Mouse (Mus musculus): Measurements from ENCODE around the gene Cacna1c. TPM values are rescaled to one million over a fixed set of nuclear protein-coding genes. Genes with fewer than 3 reads are reported as not detected.

The Cacna1c gene
- polyA plus RNA-seq (2012; rRNA removed), result 3.0 and 3.5 TPM in 2 replicates

GRCm38 (mm10) chr6:119196382-119197305 lies at the start of gene Cacna1c:
Cacna1c (minus strand) TSS chr6:119196418.
- DNase-seq (ENCODE audit: low read depth), result no peak

- no peak for DNase-seq (ENCODE audit: low read depth)
These were observed 44.9 kb upstream of the Cacna1c start for GRCm38 (mm10) chr6:119240871-119241705.

GRCm38 (mm10) chr6:119240256-119240655 lies 44.0 kb upstream of the Cacna1c start:
- no peak for DNase-seq (ENCODE audit: low read depth)

GRCm38 (mm10) chr6:119239341-119240005 lies 43.3 kb upstream of the Cacna1c start:
- no peak for DNase-seq (ENCODE audit: low read depth)

- no peak for DNase-seq (ENCODE audit: low read depth)
These were observed 41.3 kb upstream of the Cacna1c start for GRCm38 (mm10) chr6:119237427-119237989.

DNA sequence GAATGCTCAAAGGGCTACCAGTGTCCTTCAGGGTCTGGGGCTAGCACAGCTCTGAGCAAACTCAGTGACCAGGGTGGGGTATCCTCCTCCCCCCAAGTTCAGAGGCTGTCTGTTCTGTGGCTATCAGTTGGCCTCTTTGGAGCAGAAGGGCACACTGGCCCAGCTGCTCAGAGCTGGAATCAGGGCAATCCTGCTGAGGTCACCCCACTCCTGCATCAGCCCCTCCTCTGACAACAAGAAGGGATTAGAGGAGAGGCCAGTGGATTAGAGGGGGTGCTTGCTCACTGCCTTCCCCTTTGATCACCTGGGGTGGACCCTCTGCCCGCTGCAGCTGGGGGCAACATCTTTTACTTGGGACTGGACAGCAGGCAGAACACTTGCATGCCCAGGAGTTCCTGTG lies 40.0 kb upstream of the Cacna1c start, which contains the start of gene Cacna2d4:
TSS of gene Cacna2d4 (plus strand) at position 286 of the 400 bp plus-strand sequence.
- no peak for DNase-seq (ENCODE audit: low read depth)

GRCm38 (mm10) chr6:119235441-119235840 lies 39.2 kb upstream of the Cacna1c start:
- no peak for DNase-seq (ENCODE audit: low read depth)

GRCm38 (mm10) chr6:119233066-119233465 lies 36.8 kb upstream of the Cacna1c start:
- no peak for DNase-seq (ENCODE audit: low read depth)

DNA sequence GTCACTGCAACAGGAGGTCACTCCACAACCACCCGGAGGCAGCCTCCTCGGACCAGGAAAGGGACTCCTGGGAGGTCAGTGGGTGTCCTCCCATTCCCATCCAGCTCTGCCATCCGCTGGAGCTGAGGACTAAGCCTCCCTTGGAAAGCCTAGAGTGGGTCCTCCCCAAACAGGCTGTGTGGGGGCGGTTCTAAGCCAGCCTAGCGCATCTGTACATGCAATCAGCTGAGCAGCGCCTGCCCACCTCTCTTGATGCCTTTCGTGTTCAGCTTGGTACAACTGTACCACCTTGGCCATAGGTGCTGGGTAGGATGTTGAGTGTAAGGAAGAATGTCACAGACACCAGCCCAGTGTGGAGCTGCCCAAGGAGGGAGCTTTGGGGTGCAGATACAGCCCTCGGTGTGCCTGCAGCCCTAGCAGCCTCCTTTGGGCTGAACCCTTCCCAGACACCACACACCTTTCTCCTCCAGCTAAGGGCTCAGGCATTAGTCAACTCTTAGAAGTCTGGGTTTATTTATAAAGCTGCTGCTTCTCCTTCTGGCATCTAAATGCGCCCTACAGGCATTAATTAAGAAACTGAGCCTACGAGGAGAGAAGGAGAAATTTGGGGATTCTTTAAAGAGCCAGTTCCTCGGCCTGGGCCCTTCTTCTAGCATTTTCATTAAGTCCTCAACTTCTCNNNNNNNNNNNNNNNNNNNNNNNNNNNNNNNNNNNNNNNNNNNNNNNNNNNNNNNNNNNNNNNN lies 32.8 kb upstream of the Cacna1c start:
- no peak for DNase-seq (ENCODE audit: low read depth)

GRCm38 (mm10) chr6:119227001-119227400 lies 30.8 kb upstream of the Cacna1c start:
- DNase-seq (ENCODE audit: low read depth), result no peak

DNA sequence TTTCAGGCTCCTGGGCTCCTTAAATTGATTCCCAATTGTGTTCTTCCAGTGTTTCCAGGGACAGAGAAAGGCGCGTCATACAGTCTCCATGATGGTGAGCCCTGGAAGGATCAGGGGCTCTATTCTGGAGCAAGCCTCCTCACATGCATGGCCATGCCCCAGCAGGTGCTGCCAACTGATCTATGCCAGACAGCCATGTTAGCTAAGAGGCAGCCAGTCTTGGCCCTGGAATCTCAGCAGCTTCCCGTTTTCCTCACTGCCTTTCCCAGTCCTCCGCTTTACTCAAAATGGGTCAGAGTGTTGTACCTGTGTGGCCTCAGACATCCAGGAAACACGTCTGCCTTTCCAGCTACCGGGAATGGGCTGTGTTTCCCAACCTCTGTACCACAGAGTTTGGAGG lies 29.5 kb upstream of the Cacna1c start:
- no peak for DNase-seq (ENCODE audit: low read depth)

DNA sequence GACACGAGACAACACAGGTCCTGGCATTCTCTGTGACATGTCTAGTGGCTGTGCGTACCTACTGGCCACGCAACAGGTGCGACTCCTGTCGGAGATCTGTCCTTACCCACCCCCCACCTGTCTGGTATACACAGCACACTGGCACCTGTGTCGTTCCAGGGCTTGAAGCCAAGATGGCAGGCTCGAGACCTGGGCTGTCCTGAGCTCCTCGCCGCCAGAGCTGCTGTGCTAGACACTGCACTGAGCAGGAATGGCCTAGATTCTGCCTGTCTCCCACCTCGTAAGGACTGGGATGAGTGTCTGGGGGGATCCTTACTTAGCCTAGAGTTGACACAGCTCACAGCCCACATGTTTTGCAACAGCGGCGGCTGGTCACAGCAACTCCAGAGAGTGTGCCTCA lies 29.0 kb upstream of the Cacna1c start:
- no peak for DNase-seq (ENCODE audit: low read depth)

GRCm38 (mm10) chr6:119224451-119225195 lies 28.4 kb upstream of the Cacna1c start:
- no peak for DNase-seq (ENCODE audit: low read depth)

- DNase-seq (ENCODE audit: low read depth), result no peak
These were observed 24.1 kb upstream of the Cacna1c start for GRCm38 (mm10) chr6:119220297-119220696.

GRCm38 (mm10) chr6:119219237-119219870 lies 23.1 kb upstream of the Cacna1c start:
- DNase-seq (ENCODE audit: low read depth), result no peak

GRCm38 (mm10) chr6:119218591-119218990 lies 22.4 kb upstream of the Cacna1c start:
- no peak for DNase-seq (ENCODE audit: low read depth)

DNA sequence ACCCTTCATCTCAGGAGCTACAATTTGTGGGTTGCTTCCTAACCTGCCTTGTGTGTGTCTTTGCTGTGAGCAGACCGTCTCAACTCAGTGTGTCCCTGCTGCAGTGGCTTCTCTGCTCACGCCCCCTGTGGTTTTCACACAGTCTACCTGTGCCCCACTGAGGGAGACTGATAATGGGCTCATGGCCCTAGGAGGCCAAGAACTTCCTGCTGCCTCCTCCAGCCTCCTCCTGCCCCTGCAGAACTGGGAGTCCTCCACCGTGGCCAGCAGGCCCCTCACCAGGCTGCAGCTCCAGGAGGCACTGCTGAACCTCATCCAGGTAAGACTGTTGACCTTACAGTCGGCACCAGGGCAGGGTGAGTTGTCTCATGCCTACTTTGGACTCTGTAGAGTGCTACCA lies 21.4 kb upstream of the Cacna1c start:
- no peak for DNase-seq (ENCODE audit: low read depth)

DNA sequence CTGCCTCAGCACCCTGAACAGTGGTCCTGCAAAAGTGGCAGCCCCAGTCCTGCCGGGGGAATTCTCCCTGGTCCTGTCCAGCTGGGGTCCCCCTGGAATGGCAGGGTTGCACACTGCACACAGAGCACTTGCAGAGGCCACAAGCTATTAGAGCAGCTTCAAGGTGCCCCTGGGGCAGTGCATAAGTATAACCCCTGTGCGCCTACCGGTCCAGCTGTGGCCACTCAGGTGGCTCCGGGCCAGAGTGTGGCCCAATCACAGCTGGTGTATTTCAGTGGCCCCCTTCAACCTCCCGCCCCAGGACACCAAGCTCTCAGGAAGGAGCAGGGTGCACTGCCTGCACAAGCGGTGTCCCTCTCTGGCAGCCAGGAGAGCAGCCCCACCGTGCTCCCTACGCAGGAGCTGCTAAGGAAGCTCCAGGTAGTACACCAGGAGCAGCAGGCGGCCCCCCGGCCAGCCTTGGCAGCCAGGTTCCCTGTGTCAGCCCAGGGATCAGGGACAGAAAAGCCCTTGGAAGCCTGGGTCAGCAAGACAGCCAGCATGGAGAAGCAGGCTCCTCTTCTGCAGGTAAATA lies 18.9 kb upstream of the Cacna1c start:
- DNase-seq (ENCODE audit: low read depth), result no peak

- no peak for DNase-seq (ENCODE audit: low read depth)
These were observed 18.0 kb upstream of the Cacna1c start for GRCm38 (mm10) chr6:119214190-119214589.

All from gonadal fat pad, adult 2 months (tissue).